Mouse (Mus musculus) heart, embryonic 16.5 days (tissue): Measurements from ENCODE around the gene Vmn2r56. TPM values are rescaled to one million over a fixed set of nuclear protein-coding genes. Genes with fewer than 3 reads are reported as not detected.

Experiments
- polyA plus RNA-seq: library from polyadenylated mRNA; unstranded; fragments of >200 nt; fragmentation: Nextera tagmentation; extraction: Ambion mirVana; gene quantifications from 2 replicates; pipeline ENCODE4 v1.2.1, GENCODE M21; 2015

Gene Vmn2r56
- polyA plus RNA-seq, 1 experiment from 2014 or later, result not detected

Other genes with a start within 250 kb of the Vmn2r56 start
- gene 2900092C05Rik, start 222.5 kb downstream of the Vmn2r56 start, polyA plus RNA-seq, result not detected in 2 replicates
- under 0.01 and 0.01 TPM in 2 replicates for gene Vmn2r53, start 126.2 kb downstream of the Vmn2r56 start, polyA plus RNA-seq
- not detected in 2 replicates for gene Vmn2r54, start 94.7 kb downstream of the Vmn2r56 start, polyA plus RNA-seq
- gene Vmn2r55, start 50.0 kb downstream of the Vmn2r56 start, polyA plus RNA-seq, result not detected in 2 replicates
- gene Zscan18, start 68.6 kb upstream of the Vmn2r56 start, polyA plus RNA-seq, result 4.4 and 5.9 TPM in 2 replicates
- 8.9 and 11.2 TPM in 2 replicates for gene Zfp329, start 83.9 kb upstream of the Vmn2r56 start, polyA plus RNA-seq
- gene Zfp110, start 99.8 kb upstream of the Vmn2r56 start, polyA plus RNA-seq, result 23.9 and 26.5 TPM in 2 replicates
- 2.7 and 3.2 TPM in 2 replicates for gene Zfp128, start 146.2 kb upstream of the Vmn2r56 start, polyA plus RNA-seq
- 9.9 and 10.8 TPM in 2 replicates for gene Zscan22, start 162.8 kb upstream of the Vmn2r56 start, polyA plus RNA-seq
- gene Rps5, start 187.3 kb upstream of the Vmn2r56 start, polyA plus RNA-seq, result 521 and 529 TPM in 2 replicates
- 0.47 and 0.74 TPM in 2 replicates for gene Rnf225, start 192.4 kb upstream of the Vmn2r56 start, polyA plus RNA-seq
- gene Zfp324, start 230.8 kb upstream of the Vmn2r56 start, polyA plus RNA-seq, result 6.5 and 6.7 TPM in 2 replicates
- gene Zfp446, start 242.8 kb upstream of the Vmn2r56 start, polyA plus RNA-seq, result 6.5 and 7.0 TPM in 2 replicates